Mouse (Mus musculus): ENCODE data around the gene Chd5. TPM values are rescaled to one million over a fixed set of nuclear protein-coding genes. Genes with fewer than 3 reads are reported as not detected.

Gene Chd5
- polyA plus RNA-seq, 1 experiment from 2014 or later, result not detected

DNA sequence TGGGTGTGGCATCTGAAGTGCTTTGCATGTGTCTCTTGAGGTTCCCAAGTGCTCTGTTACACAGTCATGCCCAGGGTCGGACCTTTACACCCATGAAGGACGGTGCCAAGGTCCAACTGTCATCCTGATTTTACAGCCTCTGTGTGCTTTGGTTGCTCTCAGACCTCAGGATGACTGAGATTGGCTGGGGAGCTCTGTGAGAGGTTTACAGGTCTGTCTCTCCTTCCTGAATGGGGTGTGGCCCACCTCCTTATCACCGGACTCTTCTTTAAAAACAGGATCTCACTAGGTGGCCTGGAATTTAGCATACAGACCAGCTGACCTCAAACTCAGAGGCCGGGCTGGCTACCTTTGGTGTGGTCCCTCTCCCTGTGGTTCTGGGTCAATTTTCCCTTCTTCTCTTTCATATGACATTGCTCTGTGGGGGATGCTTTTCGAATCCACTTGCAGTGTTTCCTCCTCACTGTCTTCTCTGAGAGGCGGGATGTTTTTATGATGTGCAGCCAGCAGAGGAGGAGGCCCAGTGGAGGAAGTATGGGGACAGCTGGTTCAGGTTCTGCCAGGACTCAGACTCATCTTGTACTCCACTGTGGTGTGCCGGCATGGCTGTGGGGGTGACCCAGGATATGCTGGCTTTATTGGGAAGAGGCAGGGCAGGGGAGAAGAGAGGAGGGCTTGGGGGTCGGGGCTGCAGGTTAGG, 12.4 kb downstream of the Chd5 start:
- Histone ChIP-seq H3K9ac (replicated peaks) (no peak overlapping the region), H3K4me2 (ENCODE audit: low read depth, low read length) (no peak overlapping the region), H3K27me3 (ENCODE audit: insufficient read depth, low read length) (peaks cover 27% of the 10 kb centered on the region; the same call in 1 of the 2 replicates), H3K36me3 (replicated peaks; ENCODE audit: insufficient read depth, low read length) (no peaks in the 10 kb centered on the region), H3K9me3 (ENCODE audit: low read length) (no peaks in the 10 kb centered on the region), H3K4me1 (ENCODE audit: insufficient read depth) (no peaks in the 10 kb centered on the region), H3K4me3 (ENCODE audit: low read depth, low read length) (no peak overlapping the region), H3K27ac (ENCODE audit: low read depth) (no peak overlapping the region)
- ATAC-seq, result no peak
- no peak for DNase-seq
- TF ChIP-seq EP300 (IDR thresholded peaks at IDR 0.05; ENCODE audit: low read depth), result no peak
- TF ChIP-seq CTCF (IDR thresholded peaks at IDR 0.05; ENCODE audit: low read depth), result no peak
- 25% methylated on average over 8 of the region's 8 CpGs for WGBS (ENCODE audit: insufficient replicate concordance)

DNA sequence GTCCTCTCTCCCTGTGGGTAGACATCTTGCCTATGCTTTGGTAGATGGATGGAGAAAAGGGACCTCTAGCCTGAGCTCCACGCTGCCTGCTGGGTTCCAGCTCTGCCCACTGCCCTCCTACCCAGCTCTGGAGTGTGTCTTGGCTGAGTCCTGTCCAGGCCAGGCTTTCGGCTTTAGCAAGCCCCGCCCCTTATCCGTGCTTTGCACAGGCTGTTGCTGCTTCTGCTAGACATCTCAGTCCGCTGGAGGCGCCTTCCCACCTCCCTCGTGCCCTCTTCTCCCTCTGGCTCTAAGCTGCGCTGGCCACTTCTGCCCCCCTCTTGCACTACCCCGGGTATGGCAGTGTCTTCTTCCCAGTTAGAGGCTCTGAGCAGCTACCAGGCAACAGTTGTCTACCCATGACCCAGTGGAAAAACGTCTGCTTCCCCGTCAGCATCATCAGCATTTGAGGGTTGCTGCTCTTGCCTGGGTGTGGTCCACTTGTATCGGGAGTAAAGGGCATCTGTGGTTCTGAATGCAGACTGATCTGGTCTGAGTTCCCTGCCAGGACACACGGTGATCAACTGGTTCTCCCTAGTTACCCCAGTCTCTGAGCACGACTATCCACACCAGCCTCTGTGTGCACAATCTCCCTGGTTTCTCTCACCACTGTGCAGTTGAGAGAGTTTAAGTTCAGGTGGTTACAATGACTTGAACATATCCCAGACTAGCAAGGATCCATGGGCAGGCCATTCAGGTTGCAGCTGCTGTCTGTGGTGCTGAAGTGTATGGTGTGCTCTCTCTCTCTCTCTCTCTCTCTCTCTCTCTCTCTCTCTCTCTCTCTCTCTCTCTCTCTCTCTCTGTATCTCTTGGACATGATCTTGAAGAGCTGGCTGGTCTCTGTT, 13.2 kb downstream of the Chd5 start:
- ATAC-seq (no peak), DNase-seq (no peak)
- Histone ChIP-seq H3K9me3 (ENCODE audit: low read length) (no peaks in the 10 kb centered on the region), H3K4me3 (ENCODE audit: low read depth, low read length) (no peak overlapping the region), H3K27ac (ENCODE audit: low read depth) (no peak overlapping the region), H3K4me2 (ENCODE audit: low read depth, low read length) (no peak overlapping the region), H3K27me3 (ENCODE audit: insufficient read depth, low read length) (peaks cover 27% of the 10 kb centered on the region; the same call in 1 of the 2 replicates), H3K36me3 (replicated peaks; ENCODE audit: insufficient read depth, low read length) (no peaks in the 10 kb centered on the region), H3K9ac (replicated peaks) (no peak overlapping the region), H3K4me1 (ENCODE audit: insufficient read depth) (no peaks in the 10 kb centered on the region)
- 19% methylated on average over 12 of the region's 14 CpGs for WGBS (ENCODE audit: insufficient replicate concordance)
- TF ChIP-seq EP300 (IDR thresholded peaks at IDR 0.05; ENCODE audit: low read depth), result no peak
- no peak for TF ChIP-seq CTCF (IDR thresholded peaks at IDR 0.05; ENCODE audit: low read depth)

DNA sequence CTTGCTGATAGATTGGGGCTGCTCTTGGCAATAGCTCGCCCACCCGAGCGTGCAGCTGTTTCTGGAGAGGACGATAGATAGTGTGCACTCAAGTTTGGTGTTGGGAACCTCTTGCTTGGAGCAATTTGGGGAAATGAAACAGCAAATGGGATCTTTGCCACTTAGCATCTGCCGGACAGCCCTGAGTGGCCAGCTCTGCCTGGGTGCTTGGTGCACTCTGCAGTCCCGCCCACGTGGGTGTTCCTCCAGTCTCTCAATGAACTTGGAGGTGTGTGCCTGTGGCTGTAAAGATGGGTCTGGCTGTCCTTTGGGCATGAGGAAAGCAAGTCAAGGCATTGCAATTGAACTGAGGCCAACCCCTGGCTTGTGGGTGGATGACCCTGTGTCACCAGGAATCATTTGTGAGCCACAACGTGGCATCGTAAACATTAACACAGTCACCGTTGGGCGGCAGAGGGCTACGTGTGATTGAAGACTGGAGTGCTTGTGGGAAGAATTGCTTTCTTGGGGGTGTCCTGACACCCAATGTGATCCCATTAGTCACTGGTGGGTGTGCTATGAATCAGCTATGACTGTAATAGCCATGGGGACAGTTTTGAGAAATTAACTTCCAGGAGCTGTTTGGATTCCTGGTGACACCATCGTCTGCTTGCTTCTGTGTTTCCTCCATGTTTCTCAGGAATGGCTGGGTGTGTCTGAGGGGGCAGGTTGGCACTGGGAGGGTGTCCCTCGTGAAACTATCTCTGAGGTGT, 15.6 kb downstream of the Chd5 start:
- Histone ChIP-seq H3K9ac (replicated peaks) (no peak overlapping the region), H3K36me3 (replicated peaks; ENCODE audit: insufficient read depth, low read length) (no peaks in the 10 kb centered on the region), H3K4me1 (ENCODE audit: insufficient read depth) (no peaks in the 10 kb centered on the region), H3K9me3 (ENCODE audit: low read length) (no peaks in the 10 kb centered on the region), H3K4me3 (ENCODE audit: low read depth, low read length) (no peak overlapping the region), H3K4me2 (ENCODE audit: low read depth, low read length) (no peak overlapping the region), H3K27ac (ENCODE audit: low read depth) (no peak overlapping the region), H3K27me3 (ENCODE audit: insufficient read depth, low read length) (peaks cover 19% of the 10 kb centered on the region; the same call in 1 of the 2 replicates)
- DNase-seq (no peak), ATAC-seq (no peak)
- no peak for TF ChIP-seq EP300 (IDR thresholded peaks at IDR 0.05; ENCODE audit: low read depth)
- TF ChIP-seq CTCF (IDR thresholded peaks at IDR 0.05; ENCODE audit: low read depth), result no peak
- WGBS (ENCODE audit: insufficient replicate concordance), result 67% methylated on average over 14 of the region's 14 CpGs

DNA sequence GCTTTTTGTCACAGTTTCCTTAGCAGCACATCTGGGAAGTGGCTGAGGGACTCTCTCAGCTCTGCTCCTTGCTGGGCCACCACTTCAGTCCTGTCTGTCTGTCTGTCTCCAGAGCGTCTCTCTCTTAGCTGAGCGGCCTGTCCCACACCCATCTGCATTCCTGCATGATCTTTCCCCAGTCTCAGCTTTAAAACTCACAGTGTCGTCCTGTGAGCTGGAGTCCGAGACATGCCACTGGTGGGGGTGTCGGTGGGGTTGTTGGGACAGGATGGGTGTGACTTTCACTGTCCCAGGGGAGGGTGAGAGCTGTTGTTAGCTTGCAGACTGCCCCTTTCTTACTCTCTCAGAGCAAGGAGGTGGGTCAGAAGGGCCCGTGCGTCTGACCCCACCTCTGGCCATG, 17.2 kb downstream of the Chd5 start:
- no peak overlapping the region for H3K9ac ChIP-seq (replicated peaks)
- no peak for ATAC-seq
- WGBS (ENCODE audit: insufficient replicate concordance), result 74% methylated on average over 7 of the region's 7 CpGs
- no peak for DNase-seq
- H3K36me3 ChIP-seq (replicated peaks; ENCODE audit: insufficient read depth, low read length), result no peaks in the 10 kb centered on the region
- no peak for TF ChIP-seq CTCF (IDR thresholded peaks at IDR 0.05; ENCODE audit: low read depth)
- TF ChIP-seq EP300 (IDR thresholded peaks at IDR 0.05; ENCODE audit: low read depth), result no peak
- H3K27ac ChIP-seq (ENCODE audit: low read depth), result no peak overlapping the region
- no peaks in the 10 kb centered on the region for H3K9me3 ChIP-seq (ENCODE audit: low read length)
- H3K4me3 ChIP-seq (ENCODE audit: low read depth, low read length), result no peak overlapping the region
- H3K27me3 ChIP-seq (ENCODE audit: insufficient read depth, low read length), result 0 out of 2 replicates have a peak, but pooled peaks cover 11% of the 10 kb centered on the region
- H3K4me2 ChIP-seq (ENCODE audit: low read depth, low read length), result no peak overlapping the region
- no peaks in the 10 kb centered on the region for H3K4me1 ChIP-seq (ENCODE audit: insufficient read depth)

DNA sequence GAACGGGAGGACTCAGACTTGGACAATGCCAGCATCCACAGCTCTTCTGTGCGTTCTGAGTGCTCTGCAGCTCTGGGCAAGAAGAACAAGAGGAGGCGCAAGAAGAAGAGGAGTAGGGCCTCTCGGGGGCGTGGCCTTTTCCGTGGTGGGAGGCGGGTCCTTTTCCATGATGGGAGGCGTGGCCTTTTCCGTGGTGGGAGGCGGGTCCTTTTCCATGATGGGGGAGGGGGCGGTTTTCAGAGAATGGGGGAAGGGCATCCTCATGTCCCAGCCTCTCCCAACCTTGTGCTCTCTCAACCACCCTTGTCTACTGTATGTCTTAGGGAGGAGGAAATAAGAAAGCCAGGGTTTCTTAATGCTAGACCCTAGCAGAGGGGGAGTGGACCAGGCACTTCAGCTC, 21.2 kb downstream of the Chd5 start:
- Histone ChIP-seq H3K4me1 (ENCODE audit: insufficient read depth) (peaks cover 2% of the 10 kb centered on the region; the same call in 1 of the 2 replicates), H3K36me3 (replicated peaks; ENCODE audit: insufficient read depth, low read length) (no peaks in the 10 kb centered on the region), H3K27me3 (ENCODE audit: insufficient read depth, low read length) (0 out of 2 replicates have a peak, but pooled peaks cover 4% of the 10 kb centered on the region), H3K4me2 (ENCODE audit: low read depth, low read length) (no peak overlapping the region), H3K27ac (ENCODE audit: low read depth) (no peak overlapping the region), H3K4me3 (ENCODE audit: low read depth, low read length) (no peak overlapping the region), H3K9me3 (ENCODE audit: low read length) (no peaks in the 10 kb centered on the region), H3K9ac (replicated peaks) (no peak overlapping the region)
- ATAC-seq, result no peak
- WGBS (ENCODE audit: insufficient replicate concordance), result 17% methylated on average over 11 of the region's 11 CpGs
- TF ChIP-seq EP300 (IDR thresholded peaks at IDR 0.05; ENCODE audit: low read depth), result no peak
- TF ChIP-seq CTCF (IDR thresholded peaks at IDR 0.05; ENCODE audit: low read depth), result no peak
- DNase-seq, result no peak

Data from liver, postnatal 0 days (tissue).